Mouse (Mus musculus) small intestine, adult 2 months (tissue): Measurements from ENCODE around the gene Rd3l.

ENCODE experiments used
- CTCF ChIP-seq: fragments of 200-500 bp; IDR thresholded peaks from 2 replicates; pipeline ENCODE4 v1.5.1; 2012; ENCODE audit warnings: low read depth, mild to moderate bottlenecking, control low read depth, inconsistent platforms, low read length, moderate library complexity, mixed read lengths; ENCODE audit not compliant: insufficient replicate concordance, insufficient read length; ENCODE audit errors: extremely low read depth
- POLR2A ChIP-seq: fragments of 200-500 bp; IDR thresholded peaks from 2 replicates; pipeline ENCODE4 v1.6.1; 2012; ENCODE audit warnings: low read depth, mild to moderate bottlenecking, control low read depth, inconsistent platforms, low read length, moderate library complexity

GRCm38 (mm10) chr12:111933032-111933704 lies 47.9 kb downstream of the Rd3l start:
- TF ChIP-seq CTCF (peak; percentile 32; the same call in 1 of the 2 replicates), POLR2A (0 out of 2 replicates have a peak, but pooled peaks have one; percentile 19)
